12 mouse cellular contexts compared by ENCODE assay signal in the genomic region with DNA sequence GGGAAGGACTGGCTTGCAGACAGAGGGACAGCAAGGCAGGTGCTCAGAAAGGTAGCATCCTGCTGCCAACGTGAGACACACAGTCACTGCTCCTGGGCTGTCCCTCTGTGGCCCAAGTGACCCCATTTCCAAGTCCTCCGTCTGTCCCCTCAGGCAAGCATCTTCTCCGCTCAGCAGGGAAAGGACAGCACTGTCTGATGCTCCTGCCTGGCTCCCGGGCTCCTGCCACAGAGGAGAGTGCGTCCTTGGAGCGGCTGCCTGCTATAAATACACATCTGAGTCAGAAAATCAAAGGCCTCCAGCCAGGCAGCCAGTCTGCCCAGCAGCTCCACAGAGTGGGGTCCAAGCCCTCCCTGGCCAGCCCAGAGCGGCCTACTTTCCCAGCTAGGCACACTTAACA. TPM values are rescaled to one million over a fixed set of nuclear protein-coding genes. Genes with fewer than 3 reads are reported as not detected.
A peak's percentile ranks its signal among the peaks of the same experiment; 100 is the strongest.
DNase-seq lines count a peak whose midpoint lies in the region; ATAC-seq and TF ChIP-seq lines count a peak whose summit lies in the region.
"Had no signal": no experiment of that assay in that cellular context is flagged by ENCODE, and none has a peak within 500 bp of the region (broad histone marks: within the 10 kb centered on the region; RNA-seq: fewer than 3 reads in every experiment).

No protein-coding gene starts in this region.

- H3K4me3 ChIP-seq in cerebellum, adult 2 months (replicated peaks; ENCODE audit: insufficient read depth, low read depth, low read length): no peak overlapping the region
- no peak overlapping the region for H3K4me3 ChIP-seq in heart, embryonic 11.5 days (ENCODE audit: low read depth, low read length)
- H3K4me3 ChIP-seq: hindbrain, embryonic 10.5 days; kidney, embryonic 15.5 days; liver, embryonic 15.5 days had no signal

- peak; percentile 55 for DNase-seq in ovary, postnatal 36 days (ENCODE audit: low spot score)
- DNase-seq in ovary, postnatal 14 days (ENCODE audit: low spot score): no peak
- DNase-seq in cerebellum, adult 2 months: peak; percentile 89 to 97
- no peak for DNase-seq in right cerebral cortex, adult 2 months (ENCODE audit: low spot score in 2 of 2)
- DNase-seq in thymus, postnatal 36 days: no peak
- DNase-seq in neural tube, embryonic 10.5 days (ENCODE audit: extremely low spot score, low spot score): no peak
- DNase-seq: embryo, embryonic 11 days; right cerebral cortex, postnatal 4 days had no signal

- H3K27ac ChIP-seq in cerebellum, adult 2 months (ENCODE audit: insufficient read depth, low read length): peak overlapping the region; percentile 75
- H3K27ac ChIP-seq in heart, embryonic 11.5 days (ENCODE audit: low read depth, low read length): peak overlapping the region; percentile 86
- H3K27ac ChIP-seq: hindbrain, embryonic 10.5 days; kidney, embryonic 15.5 days; liver, embryonic 15.5 days had no signal

- no peak overlapping the region; the same call in 1 of the 2 replicates for H3K9ac ChIP-seq in heart, embryonic 11.5 days (ENCODE audit: low read depth, low read length)
- H3K9ac ChIP-seq: kidney, embryonic 15.5 days; liver, embryonic 15.5 days had no signal

- no peak for TF ChIP-seq CTCF in cerebellum, adult 2 months (IDR thresholded peaks at IDR 0.05; ENCODE audit: borderline replicate concordance, insufficient read depth, low read depth, low read length)

- H3K4me1 ChIP-seq in cerebellum, adult 2 months (ENCODE audit: control insufficient read depth, insufficient read depth, low read length): peaks cover 39% of the 10 kb centered on the region
- H3K4me1 ChIP-seq in heart, embryonic 11.5 days (ENCODE audit: control insufficient read depth, insufficient read depth, low read length): peaks cover 34% of the 10 kb centered on the region
- H3K4me1 ChIP-seq: kidney, embryonic 15.5 days; liver, embryonic 15.5 days had no signal

- no peaks in the 10 kb centered on the region for H3K36me3 ChIP-seq in heart, embryonic 11.5 days (ENCODE audit: control insufficient read depth, insufficient read depth, low read length)
- H3K36me3 ChIP-seq: hindbrain, embryonic 10.5 days; kidney, embryonic 15.5 days; liver, embryonic 15.5 days had no signal

- no peak for TF ChIP-seq POLR2A in cerebellum, adult 2 months (IDR thresholded peaks at IDR 0.05; ENCODE audit: borderline replicate concordance, insufficient read depth, low read length)

- 8% methylated on average over 7 of the region's 7 CpGs for WGBS in cerebellum, adult 2 months
- 43% methylated on average over 7 of the region's 7 CpGs for WGBS in heart, embryonic 11.5 days (ENCODE audit: insufficient replicate concordance)

- ATAC-seq in heart, embryonic 11.5 days (replicated peaks; ENCODE audit: insufficient number of reproducible peaks, low FRiP score, low TSS enrichment): peak; percentile 48; the same call in 1 of the 2 replicates

- no peaks in the 10 kb centered on the region for H3K27me3 ChIP-seq in cerebellum, adult 2 months (ENCODE audit: control insufficient read depth, insufficient read depth, low read length)
- no peaks in the 10 kb centered on the region for H3K27me3 ChIP-seq in heart, embryonic 11.5 days (ENCODE audit: control insufficient read depth, insufficient read depth, low read length)
- H3K27me3 ChIP-seq: kidney, embryonic 15.5 days; liver, embryonic 15.5 days had no signal

- no peaks in the 10 kb centered on the region for H3K9me3 ChIP-seq in heart, embryonic 11.5 days (replicated peaks; ENCODE audit: control insufficient read depth, low read length)
- H3K9me3 ChIP-seq: hindbrain, embryonic 10.5 days; kidney, embryonic 15.5 days; liver, embryonic 15.5 days had no signal

- no peak overlapping the region for H3K4me2 ChIP-seq in heart, embryonic 11.5 days
- H3K4me2 ChIP-seq: kidney, embryonic 15.5 days; liver, embryonic 15.5 days had no signal

RNA-seq across cellular contexts. Expression of a gene that starts 38.4 kb away (rescaled TPM):
- polyA plus RNA-seq in cerebellum, adult 2 months (2012; rRNA removed): 154 and 173 TPM in 2 replicates
- 8.7 and 8.8 TPM in 2 replicates for polyA plus RNA-seq in heart, embryonic 11.5 days (2014; fragmentation: Nextera tagmentation; extraction: Ambion mirVana)

RNA-seq across cellular contexts. Expression of a gene that starts 59.1 kb away (rescaled TPM):
- 36.5 and 39.0 TPM in 2 replicates for polyA plus RNA-seq in cerebellum, adult 2 months (2012; rRNA removed)
- polyA plus RNA-seq in heart, embryonic 11.5 days (2014; fragmentation: Nextera tagmentation; extraction: Ambion mirVana): 26.2 and 28.1 TPM in 2 replicates

Comparison
In these comparisons a context has a peak if more than half of its experiments do, and no peak if none do; other contexts are left out.
1. DNase-seq: peak in ovary, postnatal 36 days (single experiment) and cerebellum, adult 2 months (2 of 2); none in ovary, postnatal 14 days (single experiment), right cerebral cortex, adult 2 months (0 of 2), thymus, postnatal 36 days (0 of 2) and neural tube, embryonic 10.5 days (single experiment).
2. RNA of a gene that starts 38.4 kb away (polyA plus RNA-seq): 154 to 173 TPM in cerebellum, adult 2 months; 8.7 to 8.8 TPM in heart, embryonic 11.5 days; every median in the first group is over 10 times any median in the second.